Mouse (Mus musculus) erythroid progenitor cell, adult 5-6 weeks (primary cell): ENCODE results near the gene Tshb. TPM values are rescaled to one million over a fixed set of nuclear protein-coding genes. Genes with fewer than 3 reads are reported as not detected.

Experiments used
- ATAC-seq: replicated peaks from 2 replicates; pipeline ENCODE4 v1.8.0; 2016; ENCODE audit warnings: moderate number of reproducible peaks, mild to moderate bottlenecking, moderate TSS enrichment, inconsistent platforms; ENCODE audit not compliant: poor library complexity, low FRiP score, severe bottlenecking
- total RNA-seq, 2 experiments: library from RNA; stranded (forward) in 1 of 2; stranded (reverse) in 1 of 2; fragments of 150-400 nt in 1 of 2; fragments of 186-747, 209-891 nt in 1 of 2; gene quantifications; 2 replicates each; pipeline versions ENCODE4 v1.2.3 to v1.2.4; 2015 to 2017; ENCODE audit warnings: low replicate concordance in 2 of 2

Gene Tshb
- not detected in 2 replicates for total RNA-seq (2015; ENCODE audit: low replicate concordance)
- total RNA-seq (2017; ENCODE audit: low replicate concordance) = 0.13 TPM in 1 of 2 replicates, not detected in the other

DNA sequence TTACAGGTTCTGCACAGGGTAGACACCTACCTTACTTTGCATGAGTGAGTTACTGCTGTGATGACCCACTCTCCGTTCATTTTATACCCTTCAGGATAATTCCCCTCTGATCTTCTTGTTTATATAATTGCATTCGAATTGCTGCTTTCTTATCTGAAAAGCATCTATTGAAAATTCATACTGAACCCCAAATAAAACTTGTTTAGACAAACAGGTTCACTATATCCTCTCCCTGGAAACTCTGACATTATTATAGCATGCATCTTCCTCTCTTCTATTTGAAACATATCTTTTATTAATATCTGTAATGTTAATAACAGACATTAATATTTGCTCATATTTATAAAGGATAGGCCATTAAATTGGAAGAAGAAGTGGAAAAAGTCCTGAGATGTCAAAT, at the start of gene Tshb:
TSS of gene Tshb (minus strand) at position 101 of the 400 bp plus-strand sequence.
- no peak for ATAC-seq

DNA sequence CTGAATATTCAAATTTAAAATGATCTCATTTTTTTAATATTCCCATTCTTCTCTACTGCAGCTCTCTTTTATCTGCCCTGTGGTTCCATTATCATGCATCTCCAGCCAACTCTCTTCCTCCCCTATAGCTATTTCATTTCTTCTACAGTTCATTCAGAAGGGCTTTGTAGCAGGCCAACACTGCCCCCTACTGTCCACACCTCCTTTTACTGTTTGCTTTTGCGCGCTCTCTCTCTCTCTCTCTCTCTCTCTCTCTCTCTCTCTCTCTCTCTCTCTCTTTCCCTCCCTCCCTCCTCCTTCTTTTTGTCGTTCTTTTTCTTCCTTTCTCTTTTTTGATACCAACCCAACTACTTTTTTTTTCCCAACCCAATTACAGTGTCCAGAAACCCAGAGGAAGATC, 21.4 kb upstream of the Tshb start:
- no peak for ATAC-seq

DNA sequence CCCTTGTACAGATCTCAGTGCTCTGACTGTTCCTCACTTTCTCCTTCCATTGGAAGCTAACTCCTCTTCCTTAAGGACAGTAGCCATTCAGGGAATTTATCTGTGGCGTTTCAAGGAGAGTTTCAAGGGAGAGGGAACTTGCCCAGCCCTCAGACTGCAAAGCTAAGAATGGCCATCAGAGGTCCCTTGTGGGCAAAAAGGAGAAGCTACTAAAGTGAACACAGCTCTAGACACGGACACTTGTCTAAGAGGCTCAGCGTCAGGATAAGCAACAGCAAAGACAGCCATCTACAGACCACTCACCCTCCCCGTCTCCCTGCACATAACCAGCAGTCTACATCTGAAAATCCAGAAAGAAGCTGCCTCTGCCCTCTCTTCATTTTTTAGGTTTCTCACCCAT, 4.9 kb upstream of the Tshb start:
- ATAC-seq = no peak

DNA sequence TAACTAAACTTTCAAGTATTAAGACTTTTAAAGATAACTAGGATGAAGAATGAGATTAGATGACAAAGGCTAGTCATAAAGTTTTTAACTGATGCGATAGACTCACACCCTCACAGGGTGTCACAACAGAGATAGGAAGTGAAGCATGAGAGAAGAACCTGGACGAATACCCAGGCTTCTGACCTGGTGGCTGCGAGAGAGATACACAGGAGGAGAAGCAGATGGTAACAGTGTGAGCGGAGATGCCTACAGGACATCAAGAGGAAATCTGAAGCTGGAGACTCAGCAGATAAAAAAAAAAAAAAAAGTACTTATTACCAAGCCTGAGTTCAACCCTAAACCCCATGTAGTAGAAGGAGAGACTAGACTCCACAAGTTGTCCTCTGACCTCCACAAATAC, 9.5 kb downstream of the Tshb start:
- ATAC-seq = no peak

DNA sequence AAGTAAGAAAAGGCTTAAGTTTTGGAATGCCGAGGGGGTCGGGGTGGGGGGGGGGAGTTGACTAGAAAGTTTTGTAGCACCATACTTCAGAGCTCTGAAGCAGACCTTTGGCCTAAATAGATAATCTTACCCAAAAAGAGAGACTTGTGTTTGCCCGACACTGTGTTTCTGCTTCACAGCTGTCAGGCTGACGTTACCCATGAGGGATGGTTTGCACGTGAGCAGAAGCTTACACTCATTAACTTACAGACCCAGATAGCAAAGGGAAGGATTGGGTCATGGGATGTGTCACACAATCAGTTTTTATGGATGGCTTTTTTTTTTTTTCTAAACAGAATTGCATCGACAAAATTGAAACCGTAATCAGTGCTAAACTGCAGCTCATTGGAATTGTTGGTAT, 17.7 kb downstream of the Tshb start:
- ATAC-seq = no peak

DNA sequence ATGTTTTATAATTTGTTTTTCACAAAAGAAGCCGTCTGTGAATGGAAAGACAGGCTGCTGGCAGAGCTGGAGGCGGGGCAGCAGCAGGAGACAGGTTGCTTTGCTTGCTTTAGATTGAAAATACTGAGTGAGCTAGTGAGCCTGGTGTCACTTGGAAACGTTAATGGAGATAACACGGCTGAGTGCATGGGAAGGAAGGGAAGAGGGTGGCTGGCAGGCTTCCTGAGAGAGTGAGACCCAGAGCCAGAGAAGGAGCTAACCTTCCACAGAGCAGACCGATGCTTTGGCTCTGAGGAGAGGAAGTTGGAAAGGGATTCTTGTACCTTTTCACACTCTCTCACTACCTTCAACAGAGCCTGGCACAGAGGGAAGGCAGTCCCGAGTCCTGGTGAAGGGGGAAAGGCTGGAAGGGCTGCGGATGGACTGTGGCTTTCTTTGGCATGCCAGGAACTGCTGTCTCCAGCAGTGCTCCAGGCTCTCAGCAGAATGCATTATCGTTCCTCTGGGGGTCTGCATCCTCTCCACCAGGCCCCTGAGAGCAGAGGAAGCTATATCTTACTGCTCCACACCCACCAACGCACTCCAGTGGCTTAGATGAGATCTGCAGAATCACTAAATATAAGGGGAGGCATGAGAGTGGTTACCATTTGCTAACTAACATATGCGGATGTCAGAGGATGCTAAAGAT, 18.7 kb downstream of the Tshb start:
- ATAC-seq = no peak

DNA sequence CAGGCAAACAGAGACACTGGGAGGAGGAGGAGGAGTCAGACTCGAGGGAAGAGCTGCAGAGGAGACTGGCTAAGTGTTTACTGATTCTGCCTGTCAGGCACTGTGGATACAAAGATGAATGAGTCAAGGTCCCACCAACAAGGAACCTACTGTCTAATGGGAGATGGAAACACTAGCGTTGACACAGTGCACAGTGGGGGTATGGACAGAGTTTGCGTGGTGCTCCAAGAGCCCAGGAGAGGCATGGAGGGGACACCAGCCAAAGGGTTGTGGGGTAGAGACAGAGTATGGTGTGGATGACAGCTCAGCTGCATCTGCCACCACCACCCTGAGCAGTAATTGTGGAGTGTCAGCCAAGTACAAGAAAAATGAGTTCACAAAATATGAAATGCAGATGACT, 20.1 kb downstream of the Tshb start:
- ATAC-seq = no peak

DNA sequence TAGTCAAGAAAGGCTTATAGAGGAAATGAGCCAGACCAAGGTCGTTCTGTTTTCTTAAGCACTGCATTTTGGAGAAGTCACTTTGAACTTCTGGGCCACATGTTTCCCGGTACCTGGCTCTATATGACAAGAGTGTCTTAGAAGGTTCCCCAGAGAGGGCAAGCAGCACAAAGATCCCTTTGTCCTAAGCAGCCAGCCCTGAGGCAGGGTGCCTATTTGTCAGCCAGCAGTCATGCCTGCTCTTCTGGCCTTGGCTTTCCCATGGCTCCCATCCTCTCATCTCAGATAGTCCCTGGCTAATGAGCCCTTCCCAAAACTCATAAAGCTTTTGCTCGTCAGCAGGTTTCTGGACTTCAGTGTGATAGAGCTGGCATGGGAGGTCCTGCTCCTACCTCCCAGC, 22.3 kb downstream of the Tshb start:
- no peak for ATAC-seq

DNA sequence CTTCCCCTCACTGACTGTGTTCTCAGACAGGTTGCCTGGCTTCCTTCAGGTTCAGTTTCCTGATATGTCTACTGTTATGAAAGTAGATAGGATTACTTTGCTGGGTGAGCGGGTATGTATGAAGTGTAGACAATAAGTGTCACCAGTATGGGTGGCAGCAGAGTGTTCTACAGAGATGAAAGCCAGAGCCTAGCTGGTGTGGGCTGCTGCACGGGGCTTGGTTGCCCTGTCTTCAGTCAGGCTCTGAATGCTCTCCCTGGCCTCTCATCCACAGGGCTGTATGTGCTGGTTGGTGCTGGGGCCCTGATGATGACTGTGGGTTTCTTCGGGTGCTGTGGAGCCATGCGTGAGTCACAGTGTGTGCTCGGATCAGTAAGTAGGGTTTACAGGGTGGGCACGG, 25.5 kb downstream of the Tshb start:
- no peak for ATAC-seq

DNA sequence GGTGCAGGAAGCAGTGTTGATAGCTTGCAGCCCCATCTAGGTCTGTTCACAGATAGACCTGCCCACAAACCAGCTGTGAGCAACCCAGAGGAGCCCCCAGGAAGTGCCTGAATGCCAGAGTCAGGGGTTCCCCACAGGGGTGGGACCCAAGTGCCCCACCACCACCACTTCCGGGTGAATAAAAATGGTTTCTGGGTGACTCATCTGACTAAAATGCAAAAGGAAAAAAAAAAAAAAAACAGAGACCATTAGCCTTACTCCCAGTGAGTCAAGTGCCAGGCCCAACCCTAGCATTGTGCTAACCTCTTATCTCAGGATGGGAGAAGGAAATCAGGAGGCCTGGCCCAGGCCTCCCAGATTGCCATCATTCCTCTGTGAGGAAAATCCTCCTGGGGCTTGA, 26.7 kb downstream of the Tshb start:
- ATAC-seq = no peak

DNA sequence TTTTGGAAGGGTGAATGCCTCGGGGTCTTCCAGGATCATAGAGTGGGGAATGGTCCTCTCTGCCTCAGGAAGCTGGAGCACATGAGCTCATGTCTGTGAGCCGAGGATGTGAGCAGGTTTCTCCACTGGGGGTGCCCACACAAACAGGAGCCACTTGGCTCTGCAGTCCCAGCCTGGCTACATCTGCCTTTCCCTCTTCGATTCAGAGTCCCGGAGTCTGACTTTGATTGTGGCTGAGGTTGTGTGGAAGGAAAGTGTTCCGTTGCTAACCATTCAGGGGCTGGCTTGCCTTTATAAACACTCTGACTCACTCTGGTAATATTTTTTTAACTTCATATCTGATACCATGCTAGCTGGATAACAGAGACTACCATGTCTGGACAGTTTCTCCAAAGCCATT, 30.1 kb downstream of the Tshb start:
- no peak for ATAC-seq

DNA sequence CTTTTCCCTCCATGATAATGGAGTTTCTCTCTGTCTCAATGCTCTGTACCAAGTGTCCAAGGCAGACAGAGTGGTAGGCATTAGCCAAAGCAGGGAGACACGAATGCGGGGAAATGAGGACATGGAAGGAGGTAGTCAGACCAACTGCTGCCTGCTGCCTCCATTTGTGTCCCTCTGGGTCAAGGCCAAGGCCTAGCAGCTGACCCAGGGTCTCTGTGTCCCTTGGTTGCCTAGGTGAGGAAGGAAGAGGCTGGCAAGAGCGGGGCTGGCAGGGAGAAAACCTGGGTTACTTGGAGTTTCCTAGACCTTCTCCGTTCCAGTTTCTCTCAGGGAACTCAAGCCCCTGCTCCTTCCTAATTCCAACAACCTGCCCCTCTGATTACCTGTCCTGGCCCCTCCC, 30.5 kb downstream of the Tshb start:
- no peak for ATAC-seq

DNA sequence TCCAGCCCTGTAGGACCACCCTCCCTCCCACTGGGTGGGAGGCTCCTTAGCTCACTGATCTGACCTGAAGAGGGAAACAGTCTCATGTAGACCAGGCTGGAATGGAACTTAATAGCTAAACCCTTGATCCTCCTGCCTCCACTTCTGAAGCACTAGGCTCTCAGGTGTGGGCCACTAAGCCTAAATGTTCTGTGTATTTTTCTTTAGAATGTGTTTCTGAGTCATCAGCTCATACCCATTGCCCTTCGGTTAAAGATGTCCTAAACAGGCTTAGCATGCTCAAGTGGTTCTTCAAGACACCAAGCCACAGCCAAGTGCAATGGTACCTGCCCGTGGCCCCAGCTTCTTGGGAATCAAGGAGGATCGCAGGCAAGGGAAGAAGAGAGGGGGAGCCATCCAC, 31.0 kb downstream of the Tshb start:
- no peak for ATAC-seq

DNA sequence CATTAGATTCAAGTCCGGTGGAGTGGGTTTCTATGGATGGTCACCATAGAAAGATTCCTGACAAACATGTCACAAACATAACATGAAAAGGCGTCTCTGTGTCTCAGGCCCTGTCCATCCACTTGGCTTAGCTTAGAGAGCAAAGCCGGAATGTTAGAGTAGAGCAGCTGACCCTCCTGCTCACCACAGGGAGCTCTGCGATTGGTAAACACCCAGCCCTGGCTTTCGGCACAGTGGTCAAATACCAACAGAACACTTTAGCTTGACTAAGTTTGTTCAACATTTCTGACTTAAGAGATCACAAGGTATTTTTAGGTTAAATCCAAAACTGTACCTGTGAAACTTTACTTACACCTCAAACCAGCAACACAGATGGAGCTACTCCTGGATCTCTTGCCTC, 31.4 kb downstream of the Tshb start:
- ATAC-seq = no peak

DNA sequence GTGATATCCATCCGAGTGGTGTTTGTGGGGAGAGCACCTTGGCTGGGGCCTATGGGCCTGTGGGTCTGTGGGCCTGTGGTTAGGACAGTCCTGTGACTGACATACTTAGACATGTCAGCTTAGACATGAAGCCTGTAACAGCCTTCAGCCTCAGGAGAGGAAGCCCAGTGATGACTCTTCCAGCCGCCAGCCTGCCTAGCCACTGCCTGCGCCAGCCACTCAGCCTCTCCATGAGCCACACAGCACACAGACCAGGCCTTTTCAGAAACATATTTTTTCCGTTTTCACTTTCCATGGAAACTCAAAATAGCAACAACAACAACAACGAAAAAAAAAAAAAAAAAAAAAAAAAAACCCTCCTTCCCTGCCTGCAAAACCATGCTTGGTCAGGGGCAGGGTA, 33.8 kb downstream of the Tshb start:
- no peak for ATAC-seq

DNA sequence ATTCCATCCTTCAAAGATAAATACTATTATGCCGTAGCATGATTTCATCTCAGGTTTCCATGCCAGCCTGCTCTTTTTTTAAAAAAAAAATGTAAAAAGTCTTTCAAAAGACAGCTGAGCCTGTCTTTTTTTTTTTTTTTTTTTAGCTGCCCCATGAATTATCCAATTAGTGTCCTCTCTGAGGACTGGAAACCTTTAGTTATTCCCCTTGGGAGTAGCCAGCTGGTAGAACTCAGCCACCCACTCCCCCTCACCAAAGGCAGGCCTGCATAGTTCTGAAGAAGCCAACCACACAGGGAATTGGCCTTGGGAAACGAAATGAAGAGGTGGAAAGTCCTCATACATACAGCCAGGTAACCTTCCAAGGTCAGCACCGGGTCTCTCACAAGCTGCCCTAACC, 34.5 kb downstream of the Tshb start:
- ATAC-seq = no peak

DNA sequence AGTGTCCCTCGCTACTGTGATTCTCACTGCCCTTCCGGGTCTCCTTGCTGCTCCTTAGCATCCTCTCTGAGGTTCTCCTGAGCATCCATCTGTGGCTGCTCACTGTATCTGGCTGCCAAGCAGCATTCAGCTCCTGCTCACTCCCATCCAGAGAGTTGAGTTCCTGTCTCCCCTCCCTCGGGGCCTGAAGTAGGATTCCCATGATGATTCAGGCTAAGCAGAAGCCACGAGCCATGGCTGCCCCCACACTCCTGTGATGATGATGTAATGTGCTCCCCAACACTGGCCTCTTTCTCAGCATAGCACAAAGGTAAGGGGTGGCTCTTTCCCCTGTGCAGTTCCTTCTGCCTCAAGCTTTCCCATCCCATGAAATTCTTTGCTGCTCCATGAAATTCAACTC, 36.3 kb downstream of the Tshb start:
- ATAC-seq = no peak

DNA sequence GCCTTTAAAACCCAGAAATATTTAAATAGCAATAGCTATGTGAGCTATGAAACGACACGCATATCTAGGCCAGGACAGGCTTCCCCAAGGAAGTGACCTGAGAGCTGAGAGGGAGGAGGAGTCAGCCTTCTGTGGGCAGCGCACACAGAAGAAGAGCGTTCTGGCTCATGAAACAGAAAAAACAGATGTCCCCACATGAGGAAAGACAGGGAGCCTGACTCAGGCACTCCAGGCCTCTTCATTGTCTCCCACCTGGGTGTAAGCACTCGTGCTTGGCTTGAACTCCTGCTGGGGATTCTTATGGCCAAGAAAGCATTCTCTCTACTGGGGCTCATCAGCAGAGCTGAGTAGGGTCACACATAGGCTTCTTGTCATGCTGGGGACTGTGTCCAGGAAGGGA, 37.9 kb downstream of the Tshb start:
- no peak for ATAC-seq

DNA sequence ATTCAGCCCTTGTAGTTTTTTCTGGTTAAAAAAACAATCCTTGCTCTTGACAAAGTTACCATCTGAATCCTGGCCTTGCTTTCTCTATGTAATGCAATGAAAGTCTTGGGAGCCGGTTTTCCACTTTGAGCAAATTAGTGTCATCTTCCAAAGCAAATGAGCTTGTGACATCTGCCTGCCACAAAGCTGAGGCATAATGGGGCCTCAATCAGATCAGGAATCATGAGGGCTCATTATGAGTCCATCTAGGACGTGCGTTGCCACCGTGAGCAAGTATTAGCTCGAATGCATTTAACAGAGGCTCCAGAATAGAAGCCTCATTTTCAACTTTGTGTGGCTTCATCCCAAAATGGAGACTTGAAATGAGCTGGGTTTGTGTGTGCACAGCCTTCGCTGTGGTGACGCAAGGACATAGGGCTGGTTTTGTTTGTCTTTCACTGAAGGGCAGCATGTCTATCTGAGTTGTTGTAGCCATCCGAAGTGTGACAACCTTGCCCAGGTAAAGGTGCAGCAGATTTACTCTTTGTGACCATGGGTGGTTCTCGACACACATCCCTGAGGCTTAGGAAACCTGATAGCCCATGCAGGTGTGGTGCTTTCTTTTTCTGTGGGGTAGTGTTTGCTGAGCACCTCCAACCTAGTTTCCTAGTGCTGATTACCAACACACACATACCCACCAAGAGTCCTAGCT, 38.6 kb downstream of the Tshb start:
- no peak for ATAC-seq

DNA sequence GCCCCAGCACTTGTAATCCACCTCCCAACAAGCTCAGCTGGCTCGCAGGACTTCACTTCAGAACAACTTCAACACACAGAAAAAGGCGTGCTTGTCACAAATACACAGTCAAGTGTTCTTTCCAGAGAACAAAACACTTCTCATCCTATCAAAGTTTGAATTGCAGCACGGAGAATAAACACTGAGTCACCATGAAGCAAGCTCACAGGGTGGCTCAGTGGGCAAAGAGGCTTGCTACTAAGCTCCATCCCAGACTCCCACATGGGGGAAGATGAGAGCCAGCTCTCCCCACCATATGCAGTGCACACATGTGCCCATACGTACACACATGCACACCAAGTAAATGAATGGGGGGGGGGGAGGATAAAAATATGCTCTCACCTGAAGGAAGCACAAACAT, 39.3 kb downstream of the Tshb start:
- no peak for ATAC-seq

DNA sequence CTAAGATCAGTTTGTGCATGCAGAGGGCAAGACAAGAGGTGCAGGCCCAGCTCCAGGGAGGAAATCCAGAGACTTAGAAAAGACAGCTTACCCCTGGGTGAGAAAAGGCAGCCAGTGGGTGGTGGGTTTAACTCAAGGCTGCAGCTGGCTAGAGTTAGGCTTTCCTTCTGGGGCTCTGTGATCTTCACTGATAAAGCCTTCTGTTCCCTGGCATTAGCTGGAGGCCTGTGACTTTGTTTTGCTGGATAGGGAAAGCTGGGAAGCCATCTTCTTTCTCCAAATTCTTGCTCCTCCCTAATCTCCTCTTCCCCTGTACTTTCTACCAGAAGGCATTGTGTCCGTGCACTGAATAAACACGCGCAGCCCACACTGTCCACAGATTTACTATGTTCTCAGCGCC, 39.8 kb downstream of the Tshb start:
- no peak for ATAC-seq

DNA sequence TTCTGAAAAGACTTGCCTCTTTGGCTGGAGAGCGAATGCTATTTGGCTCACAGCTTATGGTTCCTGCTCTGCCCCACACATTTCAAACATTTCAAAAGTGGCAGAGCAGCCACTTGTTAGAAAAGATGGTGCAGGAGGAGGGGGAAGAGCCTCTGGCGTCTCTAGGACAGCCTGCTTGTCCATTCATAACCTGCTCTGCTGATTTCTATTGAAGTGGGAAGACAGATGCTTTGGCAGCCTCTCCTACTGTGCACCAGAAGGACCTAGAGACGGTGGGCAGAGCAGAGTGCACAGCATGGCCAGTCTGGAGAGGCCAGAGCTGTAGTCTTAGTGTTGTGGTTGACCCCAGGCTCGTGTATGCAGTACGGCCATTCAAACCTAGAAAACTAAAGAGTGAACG, 43.6 kb downstream of the Tshb start:
- ATAC-seq = no peak
